ENCODE assay signal across 15 mouse cellular contexts in genomic region chr12:82357431-82357830, GRCm38 (mm10).
"Had no signal": no experiment of that assay in that cellular context is flagged by ENCODE, and none has a peak within 500 bp of the region (broad histone marks: within the 10 kb centered on the region; RNA-seq: fewer than 3 reads in every experiment).

No protein-coding gene starts in this region.

- DNase-seq: retina, postnatal 1 day; right cerebral cortex, adult 18-20 months; right cerebral cortex, postnatal 14 days; right cerebral cortex, postnatal 25 days; right cerebral cortex, postnatal 4 days; spleen, adult 18-20 months; thymus, adult 18-20 months; thymus, adult 2 months; thymus, postnatal 14 days; thymus, postnatal 25 days; thymus, postnatal 36 days; thymus, postnatal 4 days had no signal

- H3K4me3 ChIP-seq: neural tube, embryonic 15.5 days; stomach, embryonic 15.5 days had no signal

- H3K27me3 ChIP-seq: neural tube, embryonic 15.5 days; stomach, embryonic 15.5 days had no signal

- H3K27ac ChIP-seq: neural tube, embryonic 15.5 days; stomach, embryonic 15.5 days; stomach, postnatal 0 days had no signal

- H3K4me2 ChIP-seq: neural tube, embryonic 15.5 days; stomach, embryonic 15.5 days had no signal

- H3K9me3 ChIP-seq: neural tube, embryonic 15.5 days; stomach, embryonic 15.5 days had no signal

- H3K36me3 ChIP-seq: neural tube, embryonic 15.5 days; stomach, embryonic 15.5 days had no signal

- H3K9ac ChIP-seq: neural tube, embryonic 15.5 days; stomach, embryonic 15.5 days had no signal

- H3K4me1 ChIP-seq: neural tube, embryonic 15.5 days; stomach, embryonic 15.5 days had no signal
